Mouse (Mus musculus): ENCODE measurements at regions not wholly inside any gene's neighbourhood (a gene's known extent, or its start where the extent isn't known, plus 50 kb on each side); places are given as distances from the start of the nearest gene placed in this dataset.

GRCm38 (mm10) chrX:105583386-105583785 lies 83.8 kb downstream of the Cypt2 start:
- DNase-seq (ENCODE audit: low read depth, low spot score) = peak; percentile 90

All from brain, adult 2 months (tissue).